Mouse (Mus musculus): ENCODE data around the gene Ppp1r7.
A peak's percentile ranks its signal among the peaks of the same experiment; 100 is the strongest.
"Not testable (repeated sequence)": the region's sequence is repeated elsewhere in the genome, so short reads cannot be mapped to it uniquely, and the experiment has no call there.

Ppp1r7 gene

GRCm38 (mm10) chr1:93342648-93343503 lies at the start of gene Ppp1r7, which contains the start of gene Pask:
TSS of gene Ppp1r7 (plus strand) at chr1:93342854.
TSS of gene Pask (minus strand) at chr1:93343482.
- DNase-seq (ENCODE audit: low spot score in 2 of 2): peak; percentile 83 to 89

GRCm38 (mm10) chr1:93294491-93294890 lies 48.2 kb upstream of the Ppp1r7 start:
- not testable (repeated sequence) for DNase-seq (ENCODE audit: low spot score in 2 of 2)

- no peak for DNase-seq (ENCODE audit: low spot score in 2 of 2)
These were observed 42.9 kb upstream of the Ppp1r7 start for GRCm38 (mm10) chr1:93299791-93300190.

GRCm38 (mm10) chr1:93300578-93300977 lies 42.1 kb upstream of the Ppp1r7 start:
- DNase-seq (ENCODE audit: low spot score in 2 of 2): no peak

- peak; percentile 55 to 73 for DNase-seq (ENCODE audit: low spot score in 2 of 2)
These were observed 36.9 kb upstream of the Ppp1r7 start, which contains the start of gene Mterf4 for GRCm38 (mm10) chr1:93305581-93306337. TSS of gene Mterf4 (minus strand) at chr1:93305915.

- DNase-seq (ENCODE audit: low spot score in 2 of 2): no peak
These were observed 18.7 kb upstream of the Ppp1r7 start for GRCm38 (mm10) chr1:93323973-93324372.

GRCm38 (mm10) chr1:93326446-93326845 lies 16.2 kb upstream of the Ppp1r7 start:
- no peak for DNase-seq (ENCODE audit: low spot score in 2 of 2)

GRCm38 (mm10) chr1:93334621-93335020 lies 8.0 kb upstream of the Ppp1r7 start:
- DNase-seq (ENCODE audit: low spot score in 2 of 2): no peak

GRCm38 (mm10) chr1:93343504-93344047 lies 922 bp downstream of the Ppp1r7 start:
- peak; percentile 76 to 85 for DNase-seq (ENCODE audit: low spot score in 2 of 2)

- DNase-seq (ENCODE audit: low spot score in 2 of 2): no peak
These were observed 4.5 kb downstream of the Ppp1r7 start for GRCm38 (mm10) chr1:93347176-93347575.

- DNase-seq (ENCODE audit: low spot score in 2 of 2): no peak
These were observed 7.0 kb downstream of the Ppp1r7 start for GRCm38 (mm10) chr1:93349701-93350100.

- no peak for DNase-seq (ENCODE audit: low spot score in 2 of 2)
These were observed 10.1 kb downstream of the Ppp1r7 start for GRCm38 (mm10) chr1:93352724-93353123.

- no peak for DNase-seq (ENCODE audit: low spot score in 2 of 2)
These were observed 20.0 kb downstream of the Ppp1r7 start for GRCm38 (mm10) chr1:93362661-93363060.

- no peak for DNase-seq (ENCODE audit: low spot score in 2 of 2)
These were observed 23.0 kb downstream of the Ppp1r7 start for GRCm38 (mm10) chr1:93365641-93366040.

GRCm38 (mm10) chr1:93373665-93374064 lies 31.0 kb downstream of the Ppp1r7 start, which contains the start of gene Ano7:
TSS of gene Ano7 (plus strand) at chr1:93373930.
- DNase-seq (ENCODE audit: low spot score in 2 of 2): no peak

- no peak for DNase-seq (ENCODE audit: low spot score in 2 of 2)
These were observed 34.7 kb downstream of the Ppp1r7 start for GRCm38 (mm10) chr1:93377307-93377706.

- no peak for DNase-seq (ENCODE audit: low spot score in 2 of 2)
These were observed 36.5 kb downstream of the Ppp1r7 start for GRCm38 (mm10) chr1:93379117-93379516.

GRCm38 (mm10) chr1:93387198-93387597 lies 44.5 kb downstream of the Ppp1r7 start:
- no peak for DNase-seq (ENCODE audit: low spot score in 2 of 2)

- no peak for DNase-seq (ENCODE audit: low spot score in 2 of 2)
These were observed 46.3 kb downstream of the Ppp1r7 start for GRCm38 (mm10) chr1:93388906-93389305.

- DNase-seq (ENCODE audit: low spot score in 2 of 2): no peak
These were observed 58.8 kb downstream of the Ppp1r7 start for GRCm38 (mm10) chr1:93401191-93402052.

GRCm38 (mm10) chr1:93403403-93403802 lies 60.7 kb downstream of the Ppp1r7 start:
- DNase-seq (ENCODE audit: low spot score in 2 of 2): no peak

Data from spleen, postnatal 14 days (tissue).